Mouse (Mus musculus) heart, embryonic 15.5 days (tissue): ENCODE data around the gene Lin28b. TPM values are rescaled to one million over a fixed set of nuclear protein-coding genes. Genes with fewer than 3 reads are reported as not detected.

Experiments
- ATAC-seq: fragments of 200-750 bp; cut with Nextera tagmentation; replicated peaks from 2 replicates; pipeline ENCODE4 v1.8.0; 2017; ENCODE audit warnings: low read depth, moderate TSS enrichment; ENCODE audit not compliant: insufficient number of reproducible peaks, insufficient read depth, low FRiP score
- H3K27ac ChIP-seq: fragments of 300-500 bp; sonication (generic); 2 replicates; pipeline ENCODE4 v1.5.1; 2015; ENCODE audit warnings: mild to moderate bottlenecking, inconsistent platforms
- H3K27me3 ChIP-seq: fragments of 300-500 bp; sonication (generic); 2 replicates; pipeline ENCODE4 v1.6.1; 2015; ENCODE audit warnings: inconsistent platforms
- H3K36me3 ChIP-seq: fragments of 300-500 bp; sonication (generic); 2 replicates; pipeline ENCODE4 v1.6.1; 2015; ENCODE audit warnings: mild to moderate bottlenecking, inconsistent platforms
- H3K4me1 ChIP-seq: fragments of 300-500 bp; sonication (generic); replicated peaks from 2 replicates; pipeline ENCODE4 v1.6.1; 2015; ENCODE audit warnings: inconsistent platforms
- H3K4me2 ChIP-seq: fragments of 300-500 bp; sonication (generic); 2 replicates; pipeline ENCODE4 v1.6.1; 2015; ENCODE audit warnings: inconsistent platforms, mild to moderate bottlenecking, moderate library complexity
- H3K4me3 ChIP-seq: fragments of 300-500 bp; sonication (generic); 2 replicates; pipeline ENCODE4 v1.5.1; 2015; ENCODE audit warnings: mild to moderate bottlenecking, inconsistent platforms
- H3K9ac ChIP-seq: fragments of 300-500 bp; sonication (generic); 2 replicates; pipeline ENCODE4 v1.6.1; 2015; ENCODE audit warnings: mild to moderate bottlenecking, inconsistent platforms
- H3K9me3 ChIP-seq: fragments of 300-500 bp; sonication (generic); replicated peaks from 2 replicates; pipeline ENCODE4 v1.6.1; 2016; ENCODE audit warnings: inconsistent platforms
- WGBS: fragments of 180-500 bp; shearing (Covaris S2); methylation state at CpG from one replicate; pipeline ENCODE4 v1.1.7; 2015; ENCODE audit warnings: mixed read lengths; 5-methylcytosine and 5-hydroxymethylcytosine counted together
- polyA plus RNA-seq: library from polyadenylated mRNA; unstranded; fragments of >200 nt; fragmentation: Nextera tagmentation; extraction: Ambion mirVana; gene quantifications from 2 replicates; pipeline ENCODE4 v1.2.1, GENCODE M21; 2015

The Lin28b gene
- polyA plus RNA-seq, 1 experiment from 2014 or later, result 2.2 TPM

GRCm38 (mm10) chr10:45470079-45470739 lies 16.0 kb downstream of the Lin28b start:
- H3K4me3 ChIP-seq, result peak overlapping the region; percentile 58
- peak overlapping the region; percentile 69 for H3K4me2 ChIP-seq
- peaks cover 15% of the 10 kb centered on the region for H3K4me1 ChIP-seq
- peaks cover 2% of the 10 kb centered on the region; the same call in 1 of the 2 replicates for H3K27me3 ChIP-seq
- WGBS, result 2% methylated on average over 13 of the region's 13 CpGs
- no peaks in the 10 kb centered on the region for H3K9me3 ChIP-seq
- no peak for ATAC-seq
- H3K36me3 ChIP-seq, result no peaks in the 10 kb centered on the region
- peak overlapping the region; percentile 48 for H3K9ac ChIP-seq
- H3K27ac ChIP-seq, result peak overlapping the region; percentile 78

- Histone ChIP-seq H3K4me3 (peak overlapping the region; percentile 58), H3K4me2 (peak overlapping the region; percentile 69), H3K27me3 (no peaks in the 10 kb centered on the region; the same call in 1 of the 2 replicates), H3K27ac (peak overlapping the region; percentile 78), H3K4me1 (peaks cover 15% of the 10 kb centered on the region), H3K9me3 (no peaks in the 10 kb centered on the region), H3K36me3 (no peaks in the 10 kb centered on the region), H3K9ac (peak overlapping the region; percentile 48)
- ATAC-seq, result peak; percentile 62; the same call in 1 of the 2 replicates
- WGBS, result under 1% methylated on average over 21 of the region's 21 CpGs
Measured at GRCm38 (mm10) chr10:45469027-45469996, 16.9 kb downstream of the Lin28b start.

GRCm38 (mm10) chr10:45468180-45468915 lies 17.8 kb downstream of the Lin28b start:
- Histone ChIP-seq H3K4me3 (peak overlapping the region; percentile 58), H3K27ac (peak overlapping the region; percentile 78), H3K4me1 (peaks cover 12% of the 10 kb centered on the region), H3K9ac (peak overlapping the region; percentile 48; the same call in 1 of the 2 replicates), H3K36me3 (no peaks in the 10 kb centered on the region), H3K9me3 (no peaks in the 10 kb centered on the region), H3K27me3 (no peaks in the 10 kb centered on the region; the same call in 1 of the 2 replicates), H3K4me2 (peak overlapping the region; percentile 69)
- ATAC-seq, result no peak
- whole genome bisulfite sequencing, result 28% methylated on average over 4 of the region's 4 CpGs

GRCm38 (mm10) chr10:45458637-45459036 lies 27.6 kb downstream of the Lin28b start:
- WGBS, result 54% methylated on average over 2 of the region's 2 CpGs
- Histone ChIP-seq H3K4me2 (no peak overlapping the region), H3K9me3 (no peaks in the 10 kb centered on the region), H3K27me3 (no peaks in the 10 kb centered on the region), H3K9ac (no peak overlapping the region), H3K36me3 (no peaks in the 10 kb centered on the region), H3K4me1 (no peaks in the 10 kb centered on the region), H3K27ac (no peak overlapping the region), H3K4me3 (no peak overlapping the region)
- ATAC-seq, result no peak

GRCm38 (mm10) chr10:45458074-45458473 lies 28.1 kb downstream of the Lin28b start:
- Histone ChIP-seq H3K4me2 (no peak overlapping the region), H3K4me1 (no peaks in the 10 kb centered on the region), H3K27me3 (no peaks in the 10 kb centered on the region), H3K9me3 (no peaks in the 10 kb centered on the region), H3K27ac (no peak overlapping the region), H3K9ac (no peak overlapping the region), H3K36me3 (no peaks in the 10 kb centered on the region), H3K4me3 (no peak overlapping the region)
- 38% methylated on average over 2 of the region's 2 CpGs for WGBS
- no peak for ATAC-seq

- Histone ChIP-seq H3K27ac (no peak overlapping the region), H3K9ac (no peak overlapping the region), H3K9me3 (no peaks in the 10 kb centered on the region), H3K36me3 (no peaks in the 10 kb centered on the region), H3K4me3 (peak overlapping the region; percentile 25), H3K27me3 (no peaks in the 10 kb centered on the region), H3K4me1 (no peaks in the 10 kb centered on the region), H3K4me2 (peak overlapping the region; percentile 52)
- ATAC-seq, result no peak
Measured at GRCm38 (mm10) chr10:45446625-45447024, 39.6 kb downstream of the Lin28b start.

GRCm38 (mm10) chr10:45446215-45446614 lies 40.0 kb downstream of the Lin28b start:
- Histone ChIP-seq H3K9me3 (no peaks in the 10 kb centered on the region), H3K36me3 (no peaks in the 10 kb centered on the region), H3K4me2 (peak overlapping the region; percentile 52), H3K9ac (no peak overlapping the region), H3K4me3 (peak overlapping the region; percentile 25), H3K27ac (no peak overlapping the region), H3K4me1 (no peaks in the 10 kb centered on the region), H3K27me3 (no peaks in the 10 kb centered on the region)
- WGBS, result 13% methylated on average over 8 of the region's 8 CpGs
- no peak for ATAC-seq

- no peak for ATAC-seq
- H3K27me3 ChIP-seq, result no peaks in the 10 kb centered on the region
- H3K4me3 ChIP-seq, result no peak overlapping the region
- H3K4me2 ChIP-seq, result no peak overlapping the region
- H3K36me3 ChIP-seq, result no peaks in the 10 kb centered on the region
- H3K9me3 ChIP-seq, result no peaks in the 10 kb centered on the region
- H3K9ac ChIP-seq, result no peak overlapping the region
- no peak overlapping the region for H3K27ac ChIP-seq
- WGBS, result 79% methylated on average over 1 of the region's 1 CpGs
- 0 out of 2 replicates have a peak, but pooled peaks cover 3% of the 10 kb centered on the region for H3K4me1 ChIP-seq
Measured at GRCm38 (mm10) chr10:45422372-45422771, 63.8 kb downstream of the Lin28b start.

GRCm38 (mm10) chr10:45412144-45412543 lies 74.1 kb downstream of the Lin28b start:
- Histone ChIP-seq H3K4me2 (no peak overlapping the region), H3K36me3 (no peaks in the 10 kb centered on the region)
- 80% methylated on average over 5 of the region's 5 CpGs for WGBS

GRCm38 (mm10) chr10:45411741-45412140 lies 74.5 kb downstream of the Lin28b start:
- H3K27me3 ChIP-seq, result no peaks in the 10 kb centered on the region
- H3K9ac ChIP-seq, result no peak overlapping the region
- WGBS, result 71% methylated on average over 2 of the region's 2 CpGs
- no peak overlapping the region for H3K27ac ChIP-seq
- no peaks in the 10 kb centered on the region for H3K36me3 ChIP-seq
- no peaks in the 10 kb centered on the region for H3K4me1 ChIP-seq
- H3K9me3 ChIP-seq, result no peaks in the 10 kb centered on the region
- no peak overlapping the region for H3K4me3 ChIP-seq
- H3K4me2 ChIP-seq, result no peak overlapping the region
- ATAC-seq, result no peak

More at GRCm38 (mm10) chr10:45412144-45412543, 74.1 kb downstream of the Lin28b start:
- H3K27me3 ChIP-seq, result no peaks in the 10 kb centered on the region
- H3K27ac ChIP-seq, result no peak overlapping the region
- ATAC-seq, result no peak
- no peak overlapping the region for H3K4me3 ChIP-seq
- H3K4me1 ChIP-seq, result no peaks in the 10 kb centered on the region
- H3K9me3 ChIP-seq, result no peaks in the 10 kb centered on the region
- no peak overlapping the region for H3K9ac ChIP-seq
